Mouse (Mus musculus) liver, embryonic 11.5 days (tissue): ENCODE data around the gene Rnls. TPM values are rescaled to one million over a fixed set of nuclear protein-coding genes. Genes with fewer than 3 reads are reported as not detected.

ENCODE experiments used
- ATAC-seq: fragments of 200-750 bp; cut with Nextera tagmentation; replicated peaks from 2 replicates; pipeline ENCODE4 v1.8.0; 2017; ENCODE audit warnings: moderate number of reproducible peaks, mild to moderate bottlenecking, moderate TSS enrichment, moderate library complexity; ENCODE audit not compliant: low FRiP score
- DNase-seq: peaks from one replicate; pipeline ENCODE4 v3.0.0-alpha.2; 2017; ENCODE audit warnings: low spot score
- H3K27ac ChIP-seq: fragments of 300-500 bp; sonication (generic); 2 replicates; pipeline ENCODE4 v1.5.1; 2014; ENCODE audit warnings: mild to moderate bottlenecking, low read depth, low read length, control low read depth
- H3K27me3 ChIP-seq: fragments of 300-500 bp; sonication (generic); replicated peaks from 2 replicates; pipeline ENCODE4 v1.6.1; 2014; ENCODE audit warnings: low read length, mixed read lengths; ENCODE audit not compliant: control insufficient read depth, insufficient read depth
- H3K36me3 ChIP-seq: fragments of 300-500 bp; sonication (generic); 2 replicates; pipeline ENCODE4 v1.6.1; 2014; ENCODE audit warnings: mild to moderate bottlenecking, low read length, moderate library complexity, mixed read lengths; ENCODE audit not compliant: control insufficient read depth, insufficient read depth
- H3K4me1 ChIP-seq: fragments of 300-500 bp; sonication (generic); replicated peaks from 2 replicates; pipeline ENCODE4 v1.6.1; 2014; ENCODE audit warnings: low read length, mixed read lengths; ENCODE audit not compliant: control insufficient read depth, insufficient read depth
- H3K4me2 ChIP-seq: fragments of 300-500 bp; sonication (generic); 2 replicates; pipeline ENCODE4 v1.6.1; 2014; ENCODE audit warnings: mild to moderate bottlenecking, control low read depth, moderate library complexity
- H3K4me3 ChIP-seq: fragments of 300-500 bp; sonication (generic); 2 replicates; pipeline ENCODE4 v1.5.1; 2014; ENCODE audit warnings: low read depth, low read length, control low read depth
- H3K9ac ChIP-seq: fragments of 300-500 bp; sonication (generic); 2 replicates; pipeline ENCODE4 v1.6.1; 2014; ENCODE audit warnings: low read depth, low read length, control low read depth
- H3K9me3 ChIP-seq: fragments of 300-500 bp; sonication (generic); 2 replicates; pipeline ENCODE4 v1.6.1; 2016; ENCODE audit warnings: low read length, inconsistent platforms, mixed read lengths; ENCODE audit not compliant: control insufficient read depth
- WGBS: fragments of 180-500 bp; shearing (Covaris S2); extraction: QIAGEN DNeasy Blood & Tissue Kit; methylation state at CpG from one replicate; pipeline ENCODE4 v1.1.7; 2014; 5-methylcytosine and 5-hydroxymethylcytosine counted together
- polyA plus RNA-seq: library from polyadenylated mRNA; unstranded; fragments of >200 nt; fragmentation: Nextera tagmentation; extraction: Ambion mirVana; gene quantifications from 2 replicates; pipeline ENCODE4 v1.2.1, GENCODE M21; 2014

Gene Rnls
- polyA plus RNA-seq, 1 experiment from 2014 or later = 2.8 TPM

GRCm38 (mm10) chr19:33101093-33102007 is 290.7 kb downstream of the Rnls start:
- H3K9me3 ChIP-seq = no peaks in the 10 kb centered on the region
- no peaks in the 10 kb centered on the region for H3K27me3 ChIP-seq
- H3K4me3 ChIP-seq = peak overlapping the region; percentile 22
- whole genome bisulfite sequencing = 27% methylated on average over 13 of the region's 13 CpGs
- no peak overlapping the region for H3K9ac ChIP-seq
- peaks cover 12% of the 10 kb centered on the region for H3K4me1 ChIP-seq
- no peaks in the 10 kb centered on the region for H3K36me3 ChIP-seq
- H3K27ac ChIP-seq = peak overlapping the region; percentile 50
- ATAC-seq = peak; percentile 81
- DNase-seq = peak; percentile 36
- H3K4me2 ChIP-seq = peak overlapping the region; percentile 56

DNA sequence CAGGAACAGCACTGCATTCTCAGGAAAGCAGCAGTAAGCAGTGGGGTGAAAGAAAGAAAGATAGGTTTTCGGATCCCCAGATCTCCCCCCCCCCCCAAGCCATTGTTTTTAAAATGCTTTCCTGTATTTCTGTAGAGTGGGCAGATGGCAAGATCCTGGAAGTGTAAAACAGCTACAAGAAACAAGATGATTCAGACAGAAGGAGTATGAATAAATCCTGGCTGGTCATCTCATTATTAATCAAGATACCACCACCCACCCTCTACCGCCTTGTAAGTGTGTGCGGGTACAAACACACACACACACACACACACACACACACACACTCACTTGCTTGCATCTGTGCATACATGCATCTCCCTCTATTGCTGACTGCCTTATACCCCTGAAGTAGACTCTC is 291.5 kb downstream of the Rnls start:
- Histone ChIP-seq H3K4me3 (no peak overlapping the region), H3K9me3 (no peaks in the 10 kb centered on the region), H3K4me1 (peaks cover 12% of the 10 kb centered on the region), H3K4me2 (peak overlapping the region; percentile 56), H3K27ac (peak overlapping the region; percentile 50; the same call in 1 of the 2 replicates), H3K27me3 (no peaks in the 10 kb centered on the region), H3K9ac (no peak overlapping the region), H3K36me3 (no peaks in the 10 kb centered on the region)
- DNase-seq (no peak), ATAC-seq (no peak)
- WGBS = 69% methylated on average over 3 of the region's 3 CpGs

DNA sequence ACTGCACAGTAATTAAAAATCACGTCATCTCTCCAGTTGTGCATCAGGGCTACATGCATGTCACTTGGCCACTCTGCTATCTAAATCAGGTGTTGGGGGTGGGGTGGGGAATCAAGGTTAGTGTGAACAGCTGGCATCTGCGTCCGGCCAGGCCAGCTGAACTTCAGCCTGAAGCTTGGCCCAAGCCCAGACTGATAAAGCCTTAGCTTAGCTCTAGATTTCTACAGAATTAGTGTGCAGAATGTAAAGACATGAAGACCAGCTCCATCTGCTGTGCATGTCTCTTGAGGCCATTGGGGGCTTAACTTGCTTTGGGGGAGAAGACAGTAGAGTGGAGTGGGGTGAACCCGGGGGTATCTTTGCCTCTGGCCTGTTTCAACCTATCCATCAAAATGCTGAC is 292.1 kb downstream of the Rnls start:
- H3K9me3 ChIP-seq = no peaks in the 10 kb centered on the region
- no peak overlapping the region for H3K4me3 ChIP-seq
- no peak overlapping the region for H3K4me2 ChIP-seq
- H3K4me1 ChIP-seq = peaks cover 12% of the 10 kb centered on the region
- no peak for ATAC-seq
- no peak overlapping the region for H3K9ac ChIP-seq
- H3K27me3 ChIP-seq = no peaks in the 10 kb centered on the region
- DNase-seq = no peak
- 45% methylated on average over 4 of the region's 4 CpGs for WGBS
- H3K27ac ChIP-seq = no peak overlapping the region
- no peaks in the 10 kb centered on the region for H3K36me3 ChIP-seq

DNA sequence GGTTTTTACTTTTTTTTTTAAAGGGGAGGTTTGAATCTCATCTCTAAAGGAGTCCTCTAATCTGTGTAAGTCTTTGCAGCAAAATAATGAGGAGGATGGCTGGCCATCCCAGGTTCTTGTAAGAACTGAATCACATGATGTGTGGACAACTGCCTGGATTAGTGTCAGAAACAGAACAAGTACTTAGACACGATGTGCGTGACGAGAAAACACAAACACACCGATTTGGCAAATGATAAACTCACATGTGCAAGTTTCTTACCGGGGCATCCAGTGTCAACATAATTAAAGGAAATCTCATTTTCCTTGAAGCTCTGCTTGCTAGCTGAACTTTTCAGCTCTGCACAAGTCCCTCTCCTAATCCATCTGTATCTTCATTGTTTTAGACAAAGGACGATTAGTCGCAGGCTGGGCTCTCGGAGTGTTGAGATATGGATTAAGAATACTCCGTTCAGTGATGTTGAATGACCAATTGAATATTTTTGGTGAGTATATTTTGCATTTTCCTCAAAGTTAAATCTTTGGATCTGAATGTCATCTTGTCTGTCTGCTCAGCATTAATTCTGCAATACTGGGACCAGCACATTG is 292.8 kb downstream of the Rnls start:
- H3K27ac ChIP-seq = no peak overlapping the region
- ATAC-seq = no peak
- WGBS = 79% methylated on average over 9 of the region's 9 CpGs
- H3K36me3 ChIP-seq = no peaks in the 10 kb centered on the region
- no peaks in the 10 kb centered on the region for H3K27me3 ChIP-seq
- H3K4me1 ChIP-seq = peaks cover 12% of the 10 kb centered on the region
- H3K4me2 ChIP-seq = no peak overlapping the region
- no peak overlapping the region for H3K9ac ChIP-seq
- no peak for DNase-seq
- H3K4me3 ChIP-seq = no peak overlapping the region
- no peaks in the 10 kb centered on the region for H3K9me3 ChIP-seq

GRCm38 (mm10) chr19:33097691-33098090 is 294.4 kb downstream of the Rnls start:
- H3K27ac ChIP-seq = no peak overlapping the region
- no peak overlapping the region for H3K4me2 ChIP-seq
- H3K36me3 ChIP-seq = no peaks in the 10 kb centered on the region
- H3K4me1 ChIP-seq = peaks cover 10% of the 10 kb centered on the region
- no peak overlapping the region for H3K9ac ChIP-seq
- DNase-seq = no peak
- ATAC-seq = no peak
- H3K9me3 ChIP-seq = no peaks in the 10 kb centered on the region
- no peak overlapping the region for H3K4me3 ChIP-seq
- 64% methylated on average over 3 of the region's 3 CpGs for WGBS
- no peaks in the 10 kb centered on the region for H3K27me3 ChIP-seq

DNA sequence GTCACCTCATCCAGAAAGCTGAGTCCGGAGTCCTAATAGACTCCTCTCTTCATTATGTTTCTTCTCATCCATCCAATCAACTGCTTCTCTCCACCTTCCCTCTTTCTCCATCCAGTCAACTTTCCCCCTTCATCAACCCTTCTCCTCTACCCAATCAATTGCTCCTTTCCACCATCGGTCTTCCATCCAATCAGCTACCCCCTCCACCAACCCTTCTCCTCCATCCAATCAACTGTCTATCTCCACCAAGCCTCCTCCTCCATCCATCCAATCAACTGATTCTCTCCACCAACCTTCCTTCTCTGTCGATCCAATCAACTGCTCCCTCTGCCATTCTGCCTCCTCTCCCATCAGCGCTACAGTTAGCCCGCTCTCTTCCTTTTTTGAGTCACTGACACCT is 295.5 kb downstream of the Rnls start:
- Histone ChIP-seq H3K4me2 (no peak overlapping the region), H3K36me3 (no peaks in the 10 kb centered on the region), H3K27ac (no peak overlapping the region), H3K9me3 (no peaks in the 10 kb centered on the region), H3K4me3 (no peak overlapping the region), H3K9ac (no peak overlapping the region), H3K4me1 (peaks cover 12% of the 10 kb centered on the region), H3K27me3 (no peaks in the 10 kb centered on the region)
- WGBS = 90% methylated on average over 5 of the region's 5 CpGs
- ATAC-seq (no peak), DNase-seq (no peak)

DNA sequence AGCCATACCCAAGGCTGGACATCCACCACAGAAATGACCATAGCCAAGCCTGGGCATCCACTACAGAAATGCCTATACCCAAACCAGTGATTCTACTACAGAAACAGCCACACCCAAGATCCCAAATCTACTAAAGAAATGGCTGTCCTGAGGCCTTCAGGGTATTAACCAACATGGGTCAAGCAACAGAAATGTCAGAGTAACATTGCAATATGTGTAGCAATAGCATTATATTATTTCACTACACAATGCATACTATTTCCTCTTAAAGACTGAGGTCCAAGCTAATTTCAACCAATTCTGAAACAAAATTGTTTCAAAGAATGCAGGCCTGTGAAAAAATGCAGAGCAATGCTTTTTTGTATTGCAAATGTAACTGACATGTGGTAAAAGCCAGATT is 299.5 kb downstream of the Rnls start:
- H3K4me3 ChIP-seq = no peak overlapping the region

DNA sequence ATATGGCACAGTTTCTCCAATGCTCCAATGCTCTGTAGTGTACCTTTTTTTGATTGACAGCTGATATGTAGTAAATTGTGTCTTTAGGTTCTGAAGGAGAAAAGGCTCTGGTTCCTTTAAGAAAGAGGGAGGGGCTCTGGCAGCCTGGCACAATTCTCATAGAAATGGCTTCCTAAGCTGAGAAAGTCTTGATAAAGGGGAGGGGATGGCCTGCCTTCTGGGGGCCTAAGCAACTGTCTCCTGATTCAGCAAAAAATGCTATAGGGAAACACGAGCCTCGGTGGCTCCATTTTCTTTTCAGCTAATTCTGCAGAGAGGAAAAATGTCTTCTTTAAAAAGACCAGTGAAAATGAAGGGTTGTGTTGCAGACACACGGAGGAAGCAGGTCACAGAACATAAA is 300.8 kb downstream of the Rnls start:
- no peak for ATAC-seq
- no peak for DNase-seq
- Histone ChIP-seq H3K27me3 (no peaks in the 10 kb centered on the region), H3K4me1 (peaks cover 5% of the 10 kb centered on the region; the same call in 1 of the 2 replicates), H3K4me3 (no peak overlapping the region), H3K4me2 (no peak overlapping the region), H3K9ac (no peak overlapping the region), H3K36me3 (no peaks in the 10 kb centered on the region), H3K9me3 (no peaks in the 10 kb centered on the region), H3K27ac (0 out of 2 replicates have a peak overlapping the region, but pooled peaks have one; percentile 25)
- WGBS = 31% methylated on average over 3 of the region's 3 CpGs

More for the DNA sequence above, 299.5 kb downstream of the Rnls start:
- Histone ChIP-seq H3K4me2 (no peak overlapping the region), H3K27me3 (no peaks in the 10 kb centered on the region), H3K9me3 (no peaks in the 10 kb centered on the region), H3K27ac (no peak overlapping the region), H3K36me3 (no peaks in the 10 kb centered on the region), H3K4me1 (peaks cover 5% of the 10 kb centered on the region; the same call in 1 of the 2 replicates), H3K9ac (no peak overlapping the region)
- no peak for DNase-seq
- ATAC-seq = no peak
